Mouse (Mus musculus) neural tube, embryonic 12.5 days (tissue): ENCODE data around the gene Bag6. TPM values are rescaled to one million over a fixed set of nuclear protein-coding genes. Genes with fewer than 3 reads are reported as not detected.

Source experiments
- ATAC-seq: fragments of 200-750 bp; cut with Nextera tagmentation; 2 replicates; pipeline ENCODE4 v1.8.0; 2017; ENCODE audit warnings: low read depth, mild to moderate bottlenecking, moderate TSS enrichment, moderate library complexity; ENCODE audit not compliant: low FRiP score
- H3K27ac ChIP-seq: fragments of 300-500 bp; sonication (generic); 2 replicates; pipeline ENCODE4 v1.5.1; 2016
- H3K27me3 ChIP-seq: fragments of 300-500 bp; sonication (generic); replicated peaks from 2 replicates; pipeline ENCODE4 v1.6.1; 2016; ENCODE audit warnings: mild to moderate bottlenecking
- H3K36me3 ChIP-seq: fragments of 300-500 bp; sonication (generic); 2 replicates; pipeline ENCODE4 v1.6.1; 2016; ENCODE audit warnings: mild to moderate bottlenecking
- H3K4me1 ChIP-seq: fragments of 300-500 bp; sonication (generic); 2 replicates; pipeline ENCODE4 v1.6.1; 2016
- H3K4me2 ChIP-seq: fragments of 300-500 bp; sonication (generic); replicated peaks from 2 replicates; pipeline ENCODE4 v1.6.1; 2016; ENCODE audit warnings: mild to moderate bottlenecking
- H3K4me3 ChIP-seq: fragments of 300-500 bp; sonication (generic); 2 replicates; pipeline ENCODE4 v1.5.1; 2016
- H3K9ac ChIP-seq: fragments of 300-500 bp; sonication (generic); 2 replicates; pipeline ENCODE4 v1.6.1; 2016; ENCODE audit warnings: mild to moderate bottlenecking
- H3K9me3 ChIP-seq: fragments of 300-500 bp; sonication (generic); 2 replicates; pipeline ENCODE4 v1.6.1; 2016; ENCODE audit warnings: mild to moderate bottlenecking
- WGBS: fragments of 180-500 bp; shearing (Covaris S2); methylation state at CpG from one replicate; pipeline ENCODE4 v1.1.7; 2016; 5-methylcytosine and 5-hydroxymethylcytosine counted together
- microRNA-seq: library from miRNA; unstranded; fragments of <30 nt; microRNA quantifications from one replicate; pipeline ENCODE4, GENCODE M21; 2017
- polyA plus RNA-seq: library from polyadenylated mRNA; unstranded; fragments of >200 nt; fragmentation: Nextera tagmentation; extraction: Ambion mirVana; gene quantifications from 2 replicates; pipeline ENCODE4 v1.2.1, GENCODE M21; 2016

Gene Bag6
- polyA plus RNA-seq, 1 experiment from 2014 or later: 82.8 TPM

DNA sequence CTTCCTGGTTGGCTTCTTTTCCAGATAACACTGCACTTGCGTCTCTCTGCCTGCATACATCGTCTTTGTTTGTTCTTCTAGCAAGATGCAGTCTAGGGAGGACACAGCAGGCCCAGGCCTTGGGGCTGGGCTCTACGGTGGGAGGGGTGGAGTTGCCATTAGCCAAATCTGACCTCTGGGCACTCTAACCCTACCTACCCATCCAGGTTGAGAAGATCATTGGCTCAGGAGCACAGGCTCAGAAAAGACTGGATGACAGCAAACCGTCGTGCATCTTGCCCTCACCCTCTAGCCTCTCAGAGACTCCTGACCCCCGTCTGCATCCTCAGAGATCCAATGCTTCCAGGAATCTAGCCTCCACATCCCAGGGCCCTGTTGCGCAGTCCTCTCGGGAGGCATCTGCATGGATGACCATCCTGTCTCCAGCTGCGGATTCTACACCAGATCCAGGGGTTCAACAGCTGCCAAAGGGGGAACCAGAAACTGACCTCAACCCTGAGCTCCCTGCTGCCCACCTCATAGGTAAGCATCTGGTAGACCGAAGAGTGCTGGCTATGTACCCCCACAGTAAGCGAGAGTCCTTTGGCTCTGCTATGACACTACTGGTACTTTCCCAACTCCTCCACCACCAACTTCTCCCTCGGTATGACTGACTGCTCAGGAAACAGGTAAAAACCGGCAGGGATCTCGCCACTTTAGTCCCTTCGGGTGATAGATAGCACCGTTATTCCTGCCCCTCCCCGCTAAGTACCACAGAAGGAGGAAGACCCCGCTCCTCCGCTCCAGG is 60.1 kb downstream of the Bag6 start:
- ATAC-seq: no peak
- H3K36me3 ChIP-seq: no peaks in the 10 kb centered on the region
- peaks cover 9% of the 10 kb centered on the region for H3K4me1 ChIP-seq
- H3K27me3 ChIP-seq: peaks cover 34% of the 10 kb centered on the region
- H3K4me2 ChIP-seq: peak overlapping the region; percentile 71
- peak overlapping the region; percentile 36 for H3K4me3 ChIP-seq
- H3K27ac ChIP-seq: no peak overlapping the region
- H3K9ac ChIP-seq: 0 out of 2 replicates have a peak overlapping the region, but pooled peaks have one; percentile 35
- H3K9me3 ChIP-seq: no peaks in the 10 kb centered on the region
- WGBS: 48% methylated on average over 19 of the region's 19 CpGs

DNA sequence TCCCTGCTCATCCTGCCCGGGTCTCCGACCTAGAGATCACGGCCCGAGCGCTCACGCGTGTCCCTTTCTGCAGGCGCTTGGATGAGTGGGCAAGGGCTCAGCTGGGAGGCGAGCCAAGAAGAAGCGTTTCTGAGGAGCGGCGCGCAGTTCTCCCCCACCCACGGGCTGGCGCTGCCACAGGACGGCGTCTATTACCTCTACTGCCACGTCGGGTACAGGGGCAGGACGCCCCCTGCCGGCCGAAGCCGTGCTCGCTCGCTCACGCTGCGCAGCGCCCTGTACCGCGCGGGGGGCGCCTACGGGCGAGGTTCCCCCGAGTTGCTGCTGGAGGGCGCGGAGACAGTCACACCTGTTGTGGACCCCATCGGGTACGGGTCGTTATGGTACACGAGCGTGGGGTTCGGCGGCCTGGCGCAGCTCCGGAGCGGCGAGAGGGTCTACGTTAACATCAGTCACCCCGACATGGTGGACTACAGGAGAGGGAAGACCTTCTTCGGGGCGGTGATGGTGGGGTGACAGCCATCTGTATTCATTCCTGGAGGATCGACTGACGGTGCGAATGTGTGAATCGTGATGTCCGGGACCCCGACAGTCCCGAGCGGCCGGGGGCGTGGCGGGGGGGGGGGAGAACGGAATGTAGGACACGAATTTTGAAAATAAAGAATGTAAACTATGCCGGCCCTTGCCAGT is 60.8 kb downstream of the Bag6 start:
- Histone ChIP-seq H3K9me3 (no peaks in the 10 kb centered on the region), H3K4me1 (peaks cover 9% of the 10 kb centered on the region), H3K4me3 (peak overlapping the region; percentile 36), H3K27me3 (peaks cover 37% of the 10 kb centered on the region), H3K36me3 (no peaks in the 10 kb centered on the region), H3K4me2 (peak overlapping the region; percentile 71), H3K9ac (0 out of 2 replicates have a peak overlapping the region, but pooled peaks have one; percentile 35), H3K27ac (no peak overlapping the region)
- peak; percentile 74; the same call in 1 of the 2 replicates for ATAC-seq
- WGBS: 2% methylated on average over 66 of the region's 66 CpGs

DNA sequence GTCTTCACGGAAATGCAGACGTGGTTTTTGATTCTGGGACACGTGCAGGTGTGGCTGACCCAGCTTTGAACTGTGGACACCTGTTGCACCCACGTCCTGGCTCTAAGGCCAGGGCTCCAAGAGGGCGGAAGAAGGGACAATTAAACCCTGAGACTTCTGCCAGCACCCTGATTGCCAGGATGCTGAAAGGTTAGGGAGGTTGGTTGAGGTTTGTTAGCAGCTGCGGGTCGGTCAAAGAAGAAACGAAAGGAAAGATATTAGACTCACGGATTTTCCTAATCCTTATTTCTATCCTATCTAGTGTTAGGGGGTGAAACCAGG is 61.3 kb downstream of the Bag6 start:
- H3K27me3 ChIP-seq: peaks cover 37% of the 10 kb centered on the region
- no peaks in the 10 kb centered on the region for H3K36me3 ChIP-seq
- H3K9ac ChIP-seq: no peak overlapping the region
- WGBS: 31% methylated on average over 9 of the region's 9 CpGs
- peak overlapping the region; percentile 36 for H3K4me3 ChIP-seq
- no peaks in the 10 kb centered on the region for H3K9me3 ChIP-seq
- peak overlapping the region; percentile 71 for H3K4me2 ChIP-seq
- H3K27ac ChIP-seq: no peak overlapping the region
- no peak for ATAC-seq
- peaks cover 9% of the 10 kb centered on the region for H3K4me1 ChIP-seq

Small RNA genes lying within 50 kb of the gene (microRNA-seq; reads per million reads assigned to microRNA genes)
- gene Mir6973a: not detected

Other genes with a start within 250 kb of the Bag6 start
- gene C2, start 236.9 kb upstream of the Bag6 start, polyA plus RNA-seq: 1.0 and 1.5 TPM in 2 replicates
- gene Ehmt2, start 236.7 kb upstream of the Bag6 start, polyA plus RNA-seq: 113 and 117 TPM in 2 replicates
- gene Slc44a4, start 220.7 kb upstream of the Bag6 start, polyA plus RNA-seq: not detected in 2 replicates
- 24.4 and 27.3 TPM in 2 replicates for gene Neu1, start 203.9 kb upstream of the Bag6 start, polyA plus RNA-seq
- gene Hspa1b, start 175.9 kb upstream of the Bag6 start, polyA plus RNA-seq: 0.26 TPM in 1 of 2 replicates, not detected in the other
- gene Gm20481, start 165.3 kb upstream of the Bag6 start, polyA plus RNA-seq: not detected in 2 replicates
- gene Hspa1a, start 163.0 kb upstream of the Bag6 start, polyA plus RNA-seq: 3.1 and 3.5 TPM in 2 replicates
- 1.4 and 2.3 TPM in 2 replicates for gene Hspa1l, start 162.5 kb upstream of the Bag6 start, polyA plus RNA-seq
- gene Lsm2, start 153.3 kb upstream of the Bag6 start, polyA plus RNA-seq: 150 and 158 TPM in 2 replicates
- 118 and 119 TPM in 2 replicates for gene Vars, start 134.2 kb upstream of the Bag6 start, polyA plus RNA-seq
- 0.06 and 0.15 TPM in 2 replicates for gene Vwa7, start 118.6 kb upstream of the Bag6 start, polyA plus RNA-seq
- 3.8 and 5.0 TPM in 2 replicates for gene Sapcd1, start 107.2 kb upstream of the Bag6 start, polyA plus RNA-seq
- 3.1 and 4.1 TPM in 2 replicates for gene Msh5, start 88.4 kb upstream of the Bag6 start, polyA plus RNA-seq
- gene Clic1, start 85.2 kb upstream of the Bag6 start, polyA plus RNA-seq: 169 and 178 TPM in 2 replicates
- gene Ddah2, start 76.1 kb upstream of the Bag6 start, polyA plus RNA-seq: 564 and 591 TPM in 2 replicates
- not detected in 2 replicates for gene Ly6g6c, start 69.8 kb upstream of the Bag6 start, polyA plus RNA-seq
- gene Mpig6b, start 69.0 kb upstream of the Bag6 start, polyA plus RNA-seq: 0.81 and 0.88 TPM in 2 replicates
- gene Ly6g6e, start 58.3 kb upstream of the Bag6 start, polyA plus RNA-seq: 0.38 and 0.57 TPM in 2 replicates
- gene Ly6g6d, start 57.1 kb upstream of the Bag6 start, polyA plus RNA-seq: 1.9 and 2.2 TPM in 2 replicates
- 0.23 and 0.84 TPM in 2 replicates for gene Ly6g6f, start 49.6 kb upstream of the Bag6 start, polyA plus RNA-seq
- gene Abhd16a, start 45.9 kb upstream of the Bag6 start, polyA plus RNA-seq: 78.7 and 83.6 TPM in 2 replicates
- gene Ly6g5c, start 26.9 kb upstream of the Bag6 start, polyA plus RNA-seq: not detected in 2 replicates
- 1.1 TPM in 2 replicates for gene Ly6g5b, start 19.8 kb upstream of the Bag6 start, polyA plus RNA-seq
- gene Gpank1, start 13.7 kb upstream of the Bag6 start, polyA plus RNA-seq: 24.9 and 28.0 TPM in 2 replicates
- gene Csnk2b, start 13.1 kb upstream of the Bag6 start, polyA plus RNA-seq: 289 and 295 TPM in 2 replicates
- gene D17H6S53E, start 8.8 kb upstream of the Bag6 start, polyA plus RNA-seq: 6.1 and 7.8 TPM in 2 replicates
- 0.32 and 0.93 TPM in 2 replicates for gene Apom, start 3.1 kb upstream of the Bag6 start, polyA plus RNA-seq
- 205 and 224 TPM in 2 replicates for gene Prrc2a, start 29.7 kb downstream of the Bag6 start, polyA plus RNA-seq
- gene Aif1, start 40.9 kb downstream of the Bag6 start, polyA plus RNA-seq: 8.3 and 9.1 TPM in 2 replicates
- gene Lst1, start 53.3 kb downstream of the Bag6 start, polyA plus RNA-seq: 6.8 and 7.0 TPM in 2 replicates
- gene Ltb, start 59.3 kb downstream of the Bag6 start, polyA plus RNA-seq: 0.39 and 0.57 TPM in 2 replicates
- gene Tnf, start 66.8 kb downstream of the Bag6 start, polyA plus RNA-seq: 0.18 TPM in 1 of 2 replicates, not detected in the other
- gene Lta, start 70.2 kb downstream of the Bag6 start, polyA plus RNA-seq: not detected in 2 replicates
- gene Gm16181, start 85.7 kb downstream of the Bag6 start, polyA plus RNA-seq: not detected in 2 replicates
- 26.2 and 28.4 TPM in 2 replicates for gene Atp6v1g2, start 98.5 kb downstream of the Bag6 start, polyA plus RNA-seq
- 10.6 and 11.5 TPM in 2 replicates for gene Nfkbil1, start 100.6 kb downstream of the Bag6 start, polyA plus RNA-seq
- 511 and 522 TPM in 2 replicates for gene Ddx39b, start 106.6 kb downstream of the Bag6 start, polyA plus RNA-seq
- 55.7 and 58.8 TPM in 2 replicates for gene H2-D1, start 127.6 kb downstream of the Bag6 start, polyA plus RNA-seq
- 0.06 and 0.10 TPM in 2 replicates for gene H2-Q1, start 185.2 kb downstream of the Bag6 start, polyA plus RNA-seq
- gene H2-Q2, start 207.1 kb downstream of the Bag6 start, polyA plus RNA-seq: 0.28 and 0.42 TPM in 2 replicates
- 2.7 and 3.2 TPM in 2 replicates for gene H2-Q4, start 244.4 kb downstream of the Bag6 start, polyA plus RNA-seq